Mouse (Mus musculus) MN1 (cell line): ENCODE results near the gene Junb.

Experiments used
- DNase-seq: peaks from one replicate; pipeline ENCODE4 v3.0.0-alpha.2; 2016; ENCODE audit warnings: low spot score

Junb gene

GRCm38 (mm10) chr8:84987903-84988302 lies 9.4 kb upstream of the Junb start:
- no peak for DNase-seq

- no peak for DNase-seq
These were observed 8.9 kb upstream of the Junb start for GRCm38 (mm10) chr8:84987388-84987787.

- no peak for DNase-seq
These were observed 7.9 kb upstream of the Junb start for GRCm38 (mm10) chr8:84986379-84986945.

DNA sequence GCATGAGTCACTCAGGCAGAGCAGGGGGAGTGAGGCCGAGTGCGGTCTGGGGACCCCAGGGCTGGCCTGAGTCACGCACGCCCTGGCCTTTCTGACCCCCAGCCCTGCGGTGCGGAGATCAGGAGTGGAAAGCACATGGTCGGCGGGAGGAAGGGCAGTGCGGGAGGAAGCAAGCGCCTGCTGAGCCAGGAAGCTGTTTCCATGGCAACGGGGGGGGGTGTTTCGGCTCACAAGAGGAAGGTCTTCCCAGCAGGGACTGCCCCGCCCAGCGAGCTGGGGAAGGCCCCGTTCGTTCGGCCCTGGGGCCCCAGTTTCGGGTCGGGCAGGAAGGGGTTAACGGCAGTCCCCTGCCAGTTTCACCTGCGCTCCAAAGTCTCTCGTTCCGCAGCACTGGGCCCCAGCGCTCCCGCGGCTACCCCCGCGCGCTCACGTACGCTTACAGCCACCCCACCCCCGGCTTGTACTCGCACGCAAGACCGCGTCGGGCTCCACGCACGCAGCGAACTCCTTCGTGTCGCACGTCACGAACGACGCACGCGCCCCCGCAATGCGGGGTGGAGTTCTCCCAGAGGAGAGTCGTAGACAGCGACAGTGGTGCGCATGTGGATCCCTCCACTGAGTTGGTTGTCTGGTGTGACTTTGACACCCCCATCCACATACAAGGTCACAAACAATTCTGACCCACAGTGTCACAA lies 7.3 kb upstream of the Junb start:
- peak; percentile 86 for DNase-seq

DNA sequence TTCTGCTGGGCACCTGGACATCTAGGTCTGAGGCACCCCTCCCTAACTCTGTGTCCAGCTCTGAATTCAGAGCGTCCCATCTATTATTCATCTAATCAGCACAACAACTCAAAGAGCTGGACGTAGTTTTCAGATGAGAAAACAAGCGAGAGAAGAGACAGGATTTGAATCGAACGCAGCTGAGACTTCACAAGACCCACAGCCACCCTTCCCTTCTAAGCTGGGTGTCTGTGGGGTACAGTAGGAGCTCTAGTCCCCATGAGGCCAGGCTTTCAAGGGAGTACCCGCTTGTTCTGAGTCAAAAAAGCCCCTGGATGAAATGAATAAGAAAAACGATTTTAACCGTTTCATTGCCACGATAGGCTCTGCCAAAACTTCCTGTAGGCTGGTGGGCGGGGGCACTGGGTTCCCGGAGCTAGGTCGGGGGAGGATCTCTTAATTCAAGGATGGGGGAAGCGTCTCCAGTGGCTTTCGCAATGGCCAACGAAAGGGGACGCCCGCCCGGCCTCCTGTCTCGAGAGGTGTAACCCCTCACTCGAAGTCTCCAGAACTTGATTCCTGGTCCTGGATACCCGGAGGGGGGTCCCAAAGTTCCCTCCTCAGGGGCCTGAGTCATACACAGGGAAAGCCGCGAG lies 6.6 kb upstream of the Junb start:
- peak; percentile 47 for DNase-seq

DNA sequence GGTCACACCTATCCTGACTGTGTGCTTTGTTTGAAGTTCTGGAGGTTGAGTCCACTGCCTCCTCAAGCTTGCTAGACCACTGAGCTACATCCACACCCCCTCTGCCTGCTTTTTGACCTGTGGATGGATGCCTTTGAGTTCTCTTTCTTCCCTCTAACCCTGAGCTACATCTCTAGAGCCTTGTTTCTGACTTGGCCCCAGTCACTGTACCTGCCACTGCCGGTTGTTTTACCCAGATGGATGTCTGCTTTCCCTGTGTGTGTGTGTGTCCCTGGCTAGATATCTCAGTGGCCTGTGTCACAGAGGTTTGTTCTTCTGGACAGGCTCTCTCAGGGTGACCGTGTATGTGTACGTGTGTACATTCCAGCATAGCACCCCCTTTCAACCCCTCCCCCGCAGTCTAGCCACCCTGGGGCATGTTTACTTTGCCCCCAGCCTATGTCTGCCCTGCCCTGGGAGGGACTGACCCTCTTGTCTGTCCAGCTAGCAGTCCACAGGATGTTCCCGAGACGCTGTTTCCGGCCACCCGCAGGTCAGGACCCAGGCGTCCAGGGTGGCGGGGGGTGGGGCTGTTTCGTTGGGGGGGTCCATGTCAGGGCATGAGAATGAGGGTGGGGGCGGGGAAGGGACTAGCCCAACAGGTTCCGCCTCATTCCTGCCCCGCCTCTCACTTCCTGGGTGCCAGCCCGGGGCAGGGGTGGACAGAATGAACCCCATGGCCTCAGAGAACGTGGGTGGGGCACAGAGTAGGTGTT lies 6.0 kb upstream of the Junb start:
- DNase-seq: no peak

DNA sequence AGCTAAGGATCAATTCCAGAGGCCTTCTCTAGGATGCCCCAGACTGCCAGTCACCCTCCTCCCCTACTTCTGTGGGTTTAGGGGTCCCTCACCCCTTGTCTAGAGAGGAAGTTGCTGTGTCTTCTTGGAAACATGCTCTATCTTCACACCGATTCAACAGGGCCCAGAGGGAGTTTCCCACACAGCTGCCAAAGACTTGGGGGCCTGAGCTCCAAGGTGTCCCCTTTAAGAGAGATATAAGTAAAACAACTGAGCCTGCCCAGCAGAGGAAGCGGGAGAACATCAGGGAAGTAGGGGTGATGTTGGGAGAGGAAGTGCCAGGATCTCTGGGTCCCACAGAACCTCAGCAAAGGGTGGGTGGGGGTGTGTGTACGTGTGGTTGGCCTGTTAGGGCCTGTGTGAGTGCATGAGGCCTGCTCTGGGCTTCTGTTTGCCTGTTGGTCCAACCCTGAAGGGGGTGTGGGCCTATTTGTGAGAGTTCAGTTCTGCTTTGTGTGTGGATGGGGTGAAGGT lies 4.0 kb upstream of the Junb start:
- no peak for DNase-seq

GRCm38 (mm10) chr8:84981644-84982498 lies 3.4 kb upstream of the Junb start:
- peak; percentile 64 for DNase-seq

GRCm38 (mm10) chr8:84980622-84981358 lies 2.3 kb upstream of the Junb start:
- DNase-seq: peak; percentile 95

DNA sequence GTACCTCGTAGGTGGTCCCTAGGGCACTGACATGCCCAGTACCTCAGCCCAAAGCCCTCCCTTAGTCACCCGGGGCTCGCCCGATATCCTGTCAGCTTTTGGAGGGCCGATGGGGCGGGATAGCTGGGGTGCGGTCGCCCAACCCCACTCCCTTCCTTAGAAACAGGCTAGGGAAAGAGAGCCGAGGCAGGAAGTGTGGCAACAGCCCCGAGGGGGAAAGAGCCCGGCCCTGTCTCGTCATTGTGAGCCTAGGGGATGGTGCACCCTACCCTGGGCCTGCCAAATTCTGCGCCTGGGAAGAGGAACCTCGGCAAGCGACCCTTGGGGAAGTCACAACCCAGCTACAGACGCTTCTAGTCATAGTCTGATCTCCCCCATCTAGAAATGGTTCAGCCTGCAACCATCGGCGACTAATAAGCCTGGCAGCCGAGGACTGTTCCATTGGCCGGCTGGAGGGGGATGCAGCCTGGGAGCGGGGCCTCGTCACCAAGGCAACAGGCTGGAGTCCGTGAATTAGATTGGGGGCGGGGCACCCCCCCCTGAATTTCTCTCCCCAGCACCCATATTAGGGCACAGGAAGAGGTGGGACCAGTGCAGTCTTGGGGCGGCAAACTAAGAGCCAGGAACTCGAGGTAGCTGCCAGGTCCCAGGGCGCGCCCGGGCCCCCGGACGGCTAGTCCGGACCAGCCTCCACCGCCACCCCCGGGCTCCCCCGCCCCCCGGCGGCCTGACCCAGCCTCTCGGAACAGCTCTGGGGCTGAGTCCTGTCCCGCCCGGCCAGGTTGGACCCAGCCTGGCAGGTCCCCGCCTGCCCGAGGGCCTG lies 1.3 kb upstream of the Junb start:
- peak; percentile 98 for DNase-seq

DNA sequence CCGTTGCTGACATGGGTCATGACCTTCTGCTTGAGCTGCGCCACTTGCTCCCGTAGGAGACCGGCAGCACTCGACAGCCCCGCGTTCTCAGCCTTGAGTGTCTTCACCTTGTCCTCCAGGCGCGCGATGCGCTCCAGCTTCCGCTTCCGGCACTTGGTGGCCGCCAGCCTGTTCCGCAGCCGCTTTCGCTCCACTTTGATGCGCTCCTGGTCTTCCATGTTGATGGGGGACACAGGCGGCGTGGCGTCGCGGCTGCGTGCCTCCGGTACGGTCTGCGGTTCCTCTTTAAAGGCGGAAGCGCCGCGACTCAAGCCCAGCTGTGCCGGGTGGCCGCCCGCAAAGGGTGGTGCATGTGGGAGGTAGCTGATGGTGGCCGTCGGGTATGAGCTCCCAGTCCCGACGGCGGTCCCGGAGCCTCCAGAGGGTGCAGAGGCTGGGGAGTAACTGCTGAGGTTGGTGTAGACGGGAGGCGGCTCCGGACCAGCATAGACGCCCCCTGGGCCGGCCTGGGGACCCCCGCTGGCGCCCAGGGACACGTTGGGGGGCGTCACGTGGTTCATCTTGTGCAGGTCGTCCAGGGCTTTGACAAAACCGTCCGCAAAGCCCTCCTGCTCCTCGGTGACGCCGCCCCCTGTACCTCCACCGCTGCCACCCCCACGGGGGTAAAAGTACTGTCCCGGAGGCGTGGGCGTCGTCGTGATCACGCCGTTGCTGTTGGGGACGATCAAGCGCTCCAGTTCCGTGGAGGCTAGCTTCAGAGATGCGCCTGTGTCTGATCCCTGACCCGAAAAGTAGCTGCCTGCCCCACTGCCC lies 877 bp downstream of the Junb start:
- DNase-seq: peak; percentile 83

- no peak for DNase-seq
These were observed 1.6 kb downstream of the Junb start for GRCm38 (mm10) chr8:84976763-84977434.

DNA sequence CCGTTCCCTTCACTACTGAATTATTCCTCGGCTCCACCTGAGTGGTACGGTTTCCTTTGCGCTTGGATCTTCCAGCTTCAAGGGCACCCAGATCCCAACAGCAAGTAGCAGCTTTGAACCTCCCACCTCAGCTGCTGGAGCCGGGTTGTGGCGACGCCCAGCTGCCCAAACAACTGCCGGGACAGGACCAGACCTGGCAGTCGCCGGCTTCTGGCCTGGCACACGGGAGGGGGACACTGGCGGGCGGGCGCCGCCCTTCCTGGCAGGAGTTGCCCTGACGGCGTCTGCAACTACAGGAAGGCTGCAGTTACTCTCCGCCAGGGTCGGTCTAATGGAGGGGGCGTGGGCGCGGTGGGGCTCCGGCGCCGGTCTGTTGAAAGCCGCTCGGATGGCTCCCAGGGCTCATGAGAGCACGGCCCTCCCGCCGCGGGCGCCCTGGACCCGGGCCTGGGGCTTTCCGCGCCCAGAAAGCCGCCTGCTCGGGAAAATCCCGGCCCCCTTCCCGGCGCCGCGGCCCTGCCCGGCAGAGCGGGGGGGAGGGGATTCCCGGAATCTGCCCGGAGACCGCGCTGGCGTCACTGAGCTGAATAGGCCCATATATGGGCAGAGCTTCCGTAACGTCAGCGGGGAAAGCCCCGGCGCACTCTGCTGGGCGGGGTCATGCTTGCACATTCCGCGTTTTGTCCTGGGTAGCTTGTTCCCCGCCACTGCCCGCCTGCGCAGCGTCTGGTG lies 2.3 kb downstream of the Junb start:
- DNase-seq: peak; percentile 99

DNA sequence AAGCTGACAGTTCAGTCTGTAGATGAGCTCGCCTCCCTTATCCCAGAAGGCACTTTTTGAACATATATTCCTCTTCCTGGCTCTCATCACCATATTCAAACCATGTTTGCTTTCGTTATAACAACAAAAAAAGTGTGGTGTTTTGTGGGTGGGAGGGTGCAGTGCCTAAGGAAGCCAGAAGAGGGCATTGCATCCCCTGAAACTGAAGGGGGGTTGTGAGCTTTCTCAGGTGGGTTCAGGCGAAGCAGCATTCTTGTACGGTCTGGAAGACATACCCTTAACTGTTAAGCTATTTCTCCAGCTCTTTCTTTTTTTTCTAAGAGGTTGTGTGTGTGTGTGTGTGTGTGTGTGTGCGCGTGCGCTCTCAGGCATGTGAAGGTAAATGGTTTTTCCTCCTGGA lies 3.1 kb downstream of the Junb start:
- DNase-seq: peak; percentile 75

GRCm38 (mm10) chr8:84974543-84975142 lies 3.9 kb downstream of the Junb start:
- no peak for DNase-seq

DNA sequence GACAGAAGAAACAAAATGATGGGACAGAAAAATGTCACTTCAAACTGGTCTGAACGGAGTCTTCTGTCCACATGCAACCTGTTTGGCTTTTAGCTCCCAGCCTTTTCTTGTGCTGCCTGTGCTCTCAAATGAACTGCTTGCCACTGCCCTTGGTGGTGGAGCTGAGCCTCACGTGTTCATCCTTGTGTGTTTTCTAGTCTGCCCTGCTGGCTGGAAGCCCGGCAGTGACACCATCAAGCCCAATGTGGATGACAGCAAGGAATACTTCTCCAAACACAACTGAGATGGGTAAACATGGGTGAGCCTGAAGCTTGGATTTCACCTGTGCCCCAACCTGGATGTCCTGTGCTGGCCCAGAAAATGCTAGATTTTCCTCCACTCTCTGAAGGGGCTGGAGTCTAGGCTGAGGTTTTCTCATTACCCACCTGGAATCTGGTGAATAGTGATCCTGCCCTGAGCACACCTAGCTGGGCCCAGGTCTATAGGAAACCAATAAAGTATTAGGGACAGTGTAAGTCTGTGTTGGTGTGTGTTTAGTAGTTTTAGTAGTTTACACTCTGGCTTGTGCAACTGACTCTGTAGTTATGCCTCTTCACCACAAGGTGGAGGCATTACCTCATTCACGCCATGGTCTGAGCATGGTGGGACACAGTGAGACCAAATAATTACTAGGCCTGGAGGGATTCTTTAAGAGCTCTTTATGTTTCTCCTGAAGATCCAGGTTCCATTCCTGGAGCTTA lies 4.5 kb downstream of the Junb start:
- DNase-seq: peak; percentile 88

GRCm38 (mm10) chr8:84973079-84973478 lies 5.4 kb downstream of the Junb start:
- DNase-seq: peak; percentile 16
